Mouse (Mus musculus) heart, embryonic 11.5 days (tissue): Measurements from ENCODE around the gene Ceacam1. TPM values are rescaled to one million over a fixed set of nuclear protein-coding genes. Genes with fewer than 3 reads are reported as not detected.
"Not testable (repeated sequence)": the region's sequence is repeated elsewhere in the genome, so short reads cannot be mapped to it uniquely, and the experiment has no call there.

ENCODE experiments used
- ATAC-seq: fragments of 200-750 bp; cut with Nextera tagmentation; replicated peaks from 2 replicates; pipeline ENCODE4 v1.8.0; 2017; ENCODE audit warnings: moderate library complexity; ENCODE audit not compliant: insufficient number of reproducible peaks, low FRiP score, low TSS enrichment
- H3K27ac ChIP-seq: fragments of 300-500 bp; sonication (generic); 2 replicates; pipeline ENCODE4 v1.5.1; 2014; ENCODE audit warnings: mild to moderate bottlenecking, low read depth, low read length
- H3K27me3 ChIP-seq: fragments of 300-500 bp; sonication (generic); 2 replicates; pipeline ENCODE4 v1.6.1; 2014; ENCODE audit warnings: mild to moderate bottlenecking, low read length, mixed read lengths; ENCODE audit not compliant: control insufficient read depth, insufficient read depth
- H3K36me3 ChIP-seq: fragments of 300-500 bp; sonication (generic); 2 replicates; pipeline ENCODE4 v1.6.1; 2014; ENCODE audit warnings: mild to moderate bottlenecking, low read length, moderate library complexity, mixed read lengths; ENCODE audit not compliant: control insufficient read depth, insufficient read depth
- H3K4me1 ChIP-seq: fragments of 300-500 bp; sonication (generic); 2 replicates; pipeline ENCODE4 v1.6.1; 2014; ENCODE audit warnings: low read length; ENCODE audit not compliant: control insufficient read depth, insufficient read depth
- H3K4me2 ChIP-seq: fragments of 300-500 bp; sonication (generic); 2 replicates; pipeline ENCODE4 v1.6.1; 2014; ENCODE audit warnings: mild to moderate bottlenecking, moderate library complexity
- H3K4me3 ChIP-seq: fragments of 300-500 bp; sonication (generic); 2 replicates; pipeline ENCODE4 v1.5.1; 2014; ENCODE audit warnings: low read depth, low read length
- H3K9ac ChIP-seq: fragments of 300-500 bp; sonication (generic); 2 replicates; pipeline ENCODE4 v1.6.1; 2014; ENCODE audit warnings: mild to moderate bottlenecking, low read depth, low read length, moderate library complexity
- H3K9me3 ChIP-seq: fragments of 300-500 bp; sonication (generic); replicated peaks from 2 replicates; pipeline ENCODE4 v1.6.1; 2016; ENCODE audit warnings: low read length; ENCODE audit not compliant: control insufficient read depth
- WGBS: fragments of 180-500 bp; shearing (Covaris S2); extraction: QIAGEN DNeasy Blood & Tissue Kit; methylation state at CpG from one replicate; pipeline ENCODE4 v1.1.7; 2014; ENCODE audit not compliant: insufficient replicate concordance; 5-methylcytosine and 5-hydroxymethylcytosine counted together
- polyA plus RNA-seq: library from polyadenylated mRNA; unstranded; fragments of >200 nt; fragmentation: Nextera tagmentation; extraction: Ambion mirVana; gene quantifications from 2 replicates; pipeline ENCODE4 v1.2.1, GENCODE M21; 2014

Gene Ceacam1
- polyA plus RNA-seq, 1 experiment from 2014 or later = 1.9 TPM

DNA sequence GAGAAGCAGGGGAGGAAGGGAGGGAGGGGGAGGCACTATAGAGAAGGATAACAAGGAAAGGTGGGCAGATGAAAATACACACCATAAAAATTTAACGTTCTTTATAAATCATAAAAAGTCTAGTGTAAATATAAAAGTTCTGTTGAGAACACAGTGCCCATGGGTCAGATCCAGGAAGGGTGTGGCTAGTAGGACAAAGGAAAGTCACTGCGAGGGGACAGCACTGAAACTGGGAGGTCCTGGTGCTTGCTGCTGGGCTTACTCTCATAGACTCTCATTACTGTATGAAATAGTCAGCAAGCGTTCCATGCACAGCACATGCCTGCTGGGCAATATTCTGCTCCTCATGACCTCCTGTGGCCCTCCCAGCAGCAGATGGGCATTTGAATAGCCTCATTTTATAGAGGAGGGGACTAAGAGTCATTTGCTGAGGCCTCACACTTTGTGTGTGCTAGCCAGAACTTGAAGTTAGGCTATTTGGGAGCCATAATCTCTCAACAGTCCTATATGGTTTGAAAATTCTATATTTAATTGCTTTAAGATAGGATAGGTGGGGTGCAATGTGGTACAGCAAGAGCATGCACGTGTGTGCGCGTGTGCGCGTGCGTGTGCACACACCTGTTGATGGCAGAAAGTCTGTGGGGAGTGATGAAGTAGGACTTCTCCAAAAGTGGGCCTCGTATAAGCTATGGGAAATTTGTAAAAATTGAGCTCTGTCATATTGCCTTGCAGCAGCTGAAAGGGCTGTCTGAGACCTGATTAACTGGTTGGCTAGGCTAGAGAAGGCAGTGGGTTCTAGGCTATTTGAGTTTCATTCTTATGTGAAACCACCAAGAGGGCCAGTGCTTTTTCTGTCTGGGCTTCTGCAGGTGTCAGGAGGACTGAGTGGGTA is 42.5 kb downstream of the Ceacam1 start:
- Histone ChIP-seq H3K36me3 (no peaks in the 10 kb centered on the region), H3K4me1 (no peaks in the 10 kb centered on the region), H3K9ac (no peak overlapping the region), H3K27me3 (no peaks in the 10 kb centered on the region), H3K4me2 (no peak overlapping the region), H3K4me3 (no peak overlapping the region), H3K27ac (no peak overlapping the region), H3K9me3 (no peaks in the 10 kb centered on the region)
- 83% methylated on average over 10 of the region's 10 CpGs for WGBS
- ATAC-seq = no peak

DNA sequence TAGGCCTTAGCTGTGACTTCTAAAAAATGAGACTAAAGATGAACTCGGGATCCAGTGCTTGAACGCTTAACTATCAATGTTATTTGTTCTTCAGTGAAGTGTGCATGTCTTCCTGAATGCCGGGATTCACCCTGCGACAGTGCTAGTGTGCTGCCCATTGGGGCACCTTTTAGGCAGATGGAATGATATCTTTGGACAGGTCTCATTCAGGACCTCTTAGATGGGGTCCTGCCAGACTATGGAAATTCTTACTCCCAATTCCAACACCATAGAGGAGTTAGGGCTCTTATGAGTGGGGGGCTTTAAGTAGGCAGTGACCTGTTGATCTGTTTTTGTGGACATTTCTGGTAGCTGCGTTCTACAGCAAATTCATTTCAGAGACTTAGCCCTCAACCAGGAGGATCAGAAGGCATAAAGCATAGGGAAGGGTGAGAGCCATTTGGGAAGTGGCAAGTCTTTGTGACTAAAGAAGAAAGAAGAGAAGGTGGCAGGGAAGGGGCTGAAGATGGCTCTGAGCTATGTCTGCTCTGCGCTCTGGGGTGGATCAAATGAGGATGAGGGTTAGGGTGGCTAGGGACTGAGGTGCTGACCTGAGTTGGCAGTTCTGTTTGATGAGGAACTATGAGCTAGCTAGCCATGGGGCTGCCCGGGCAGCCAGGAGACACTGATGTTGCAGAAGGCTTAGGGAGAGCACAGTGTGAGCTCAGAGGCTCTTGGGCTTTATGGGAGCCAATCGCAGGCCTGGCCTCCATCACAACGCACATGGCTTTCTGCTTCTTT is 43.4 kb downstream of the Ceacam1 start:
- WGBS = 86% methylated on average over 9 of the region's 9 CpGs

DNA sequence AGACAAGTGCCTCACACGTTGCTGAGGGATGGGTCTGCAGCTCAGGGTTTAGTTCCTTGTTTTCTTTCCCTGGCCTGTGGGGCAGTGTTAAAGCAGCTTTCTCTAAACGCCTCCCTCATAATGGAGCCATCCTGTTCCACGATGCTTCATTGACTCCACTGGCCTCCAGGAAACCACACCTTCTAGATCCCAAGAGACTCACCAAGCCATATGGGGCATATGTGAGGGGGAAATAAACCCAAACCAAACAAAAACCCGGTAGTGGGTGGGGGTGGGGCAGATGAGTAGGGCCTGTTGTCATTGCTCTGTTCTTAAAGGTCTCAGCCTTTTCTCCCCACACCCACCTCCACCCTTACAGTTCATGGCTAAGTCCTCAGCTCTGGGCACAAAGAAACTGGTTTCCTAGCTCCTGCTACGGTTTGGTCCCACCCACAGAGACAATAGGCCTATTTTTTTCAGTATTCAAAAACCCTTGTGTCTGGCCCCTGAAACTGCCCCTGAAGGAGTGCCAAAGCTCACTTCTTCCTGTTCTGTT is 44.3 kb downstream of the Ceacam1 start:
- H3K36me3 ChIP-seq = no peaks in the 10 kb centered on the region
- H3K4me2 ChIP-seq = no peak overlapping the region
- no peak for ATAC-seq
- H3K27me3 ChIP-seq = no peaks in the 10 kb centered on the region
- H3K4me3 ChIP-seq = no peak overlapping the region
- no peaks in the 10 kb centered on the region for H3K4me1 ChIP-seq
- H3K27ac ChIP-seq = no peak overlapping the region
- H3K9me3 ChIP-seq = no peaks in the 10 kb centered on the region
- WGBS = 24% methylated on average over 5 of the region's 5 CpGs
- H3K9ac ChIP-seq = no peak overlapping the region

More for the DNA sequence above, 43.4 kb downstream of the Ceacam1 start:
- Histone ChIP-seq H3K27ac (no peak overlapping the region), H3K27me3 (no peaks in the 10 kb centered on the region), H3K36me3 (no peaks in the 10 kb centered on the region), H3K9me3 (no peaks in the 10 kb centered on the region), H3K4me1 (no peaks in the 10 kb centered on the region), H3K4me3 (no peak overlapping the region), H3K9ac (no peak overlapping the region), H3K4me2 (no peak overlapping the region)
- no peak for ATAC-seq

DNA sequence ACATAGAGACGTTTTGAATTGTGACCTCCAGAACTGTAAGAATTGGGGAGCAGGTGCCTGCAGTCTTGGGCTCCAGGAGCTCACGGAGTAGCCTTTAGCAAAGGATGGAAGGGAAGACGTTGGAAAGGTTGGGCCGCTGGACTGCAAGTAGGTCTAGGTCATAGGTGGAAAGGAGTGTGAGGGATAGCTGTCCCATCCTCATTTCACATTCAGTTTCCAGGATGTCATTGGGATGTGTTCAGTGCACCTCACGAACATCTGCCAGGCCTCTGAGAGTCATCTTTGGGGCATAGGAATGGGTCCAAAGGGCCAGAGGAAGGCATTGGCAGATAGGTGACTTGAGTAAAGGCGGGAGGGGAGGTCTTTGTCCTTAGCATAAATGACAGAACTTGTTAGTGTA is 45.0 kb downstream of the Ceacam1 start:
- H3K4me1 ChIP-seq = no peaks in the 10 kb centered on the region
- no peak for ATAC-seq
- WGBS = 77% methylated on average over 6 of the region's 6 CpGs
- no peak overlapping the region for H3K4me3 ChIP-seq
- no peak overlapping the region for H3K9ac ChIP-seq
- H3K27ac ChIP-seq = no peak overlapping the region
- no peaks in the 10 kb centered on the region for H3K9me3 ChIP-seq
- H3K4me2 ChIP-seq = no peak overlapping the region
- H3K27me3 ChIP-seq = no peaks in the 10 kb centered on the region
- H3K36me3 ChIP-seq = no peaks in the 10 kb centered on the region

DNA sequence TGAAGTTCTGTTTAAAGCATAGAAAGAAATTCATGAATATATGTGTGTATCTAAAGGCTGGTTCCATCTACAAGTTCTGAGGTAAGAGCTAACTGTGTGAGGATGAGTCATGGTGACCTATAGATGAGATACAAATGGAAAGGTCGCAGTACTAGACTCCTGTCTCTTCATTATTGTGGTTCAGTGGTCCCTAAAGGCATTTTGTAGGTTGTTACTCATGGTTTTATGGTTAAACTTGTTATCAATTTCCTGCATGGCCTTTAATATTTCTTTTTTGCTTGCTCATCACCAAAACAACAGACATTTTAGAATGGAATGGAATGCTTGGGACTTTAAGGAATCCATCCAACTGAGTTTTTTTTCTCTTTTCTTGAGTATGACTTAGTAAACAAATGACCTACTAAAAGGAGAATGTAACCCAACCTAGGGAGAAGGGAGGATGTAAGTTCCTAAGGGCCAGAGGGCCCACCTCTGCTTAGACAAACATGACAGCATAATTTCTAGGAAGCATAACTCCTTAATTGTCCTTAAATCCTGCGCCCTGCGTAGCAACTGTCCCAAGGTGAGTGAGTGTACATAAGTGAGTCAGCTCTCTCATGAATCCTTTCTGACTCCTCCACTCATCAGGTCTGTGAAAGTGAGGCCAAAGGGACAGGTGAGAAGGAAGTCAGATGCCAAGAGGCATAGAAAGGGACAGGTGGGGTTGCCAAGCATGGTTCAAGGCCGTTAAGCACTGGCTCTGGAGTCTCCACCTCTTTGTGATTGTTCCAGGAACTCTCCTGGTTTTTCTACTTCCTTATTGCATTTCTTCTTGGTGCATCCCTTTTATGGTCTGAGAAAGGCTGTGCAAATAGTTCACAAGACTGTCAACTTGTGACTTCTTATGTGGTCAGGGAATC is 47.3 kb downstream of the Ceacam1 start:
- no peak overlapping the region for H3K27ac ChIP-seq
- H3K9me3 ChIP-seq = no peaks in the 10 kb centered on the region
- no peaks in the 10 kb centered on the region for H3K4me1 ChIP-seq
- H3K27me3 ChIP-seq = no peaks in the 10 kb centered on the region
- no peak for ATAC-seq
- H3K9ac ChIP-seq = no peak overlapping the region
- H3K4me2 ChIP-seq = no peak overlapping the region
- H3K36me3 ChIP-seq = no peaks in the 10 kb centered on the region
- 71% methylated on average over 4 of the region's 4 CpGs for WGBS
- H3K4me3 ChIP-seq = no peak overlapping the region

DNA sequence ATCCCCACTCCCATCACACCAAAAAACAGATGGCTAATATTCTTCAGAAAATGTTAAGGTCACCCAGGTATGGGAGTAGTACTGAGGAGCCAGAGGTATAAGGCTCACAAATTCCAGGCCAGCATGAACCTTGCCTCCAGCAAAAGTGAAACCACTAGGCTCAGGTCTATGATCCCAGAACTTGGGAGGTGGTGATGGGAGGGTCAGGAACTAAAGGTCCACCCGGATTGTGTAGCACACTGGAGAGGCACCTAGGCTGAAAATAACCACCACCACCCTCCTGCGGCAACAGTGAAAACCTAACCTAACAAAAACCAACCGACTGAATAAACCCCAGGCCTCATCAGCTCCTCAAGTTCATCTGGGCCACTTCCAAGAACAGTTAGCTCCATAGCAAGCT is 49.1 kb downstream of the Ceacam1 start:
- H3K9ac ChIP-seq = no peak overlapping the region
- no peak overlapping the region for H3K4me2 ChIP-seq
- 84% methylated on average over 3 of the region's 3 CpGs for WGBS
- no peak for ATAC-seq
- no peak overlapping the region for H3K27ac ChIP-seq
- no peak overlapping the region for H3K4me3 ChIP-seq
- H3K27me3 ChIP-seq = peaks cover 3% of the 10 kb centered on the region; the same call in 1 of the 2 replicates
- H3K4me1 ChIP-seq = no peaks in the 10 kb centered on the region
- no peaks in the 10 kb centered on the region for H3K9me3 ChIP-seq
- H3K36me3 ChIP-seq = no peaks in the 10 kb centered on the region

DNA sequence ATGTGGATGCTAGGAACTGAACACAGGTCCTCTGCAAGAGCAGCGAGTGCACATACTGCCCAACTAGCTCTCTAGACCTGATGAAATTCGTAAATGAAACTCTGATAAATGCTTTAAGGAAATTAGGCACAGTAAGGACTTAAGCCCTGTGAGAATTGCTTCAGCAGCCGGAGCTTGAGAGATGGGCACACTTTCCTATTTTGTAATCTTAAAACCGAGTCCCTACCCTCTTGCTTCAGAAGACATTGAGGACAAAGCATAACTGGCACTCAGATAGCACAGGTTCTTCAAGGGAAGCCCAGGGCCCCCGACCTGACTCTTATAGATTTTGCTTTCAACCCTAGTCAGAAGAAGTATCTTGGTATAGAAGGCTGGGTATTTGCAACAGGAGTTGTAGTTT is 50.3 kb downstream of the Ceacam1 start:
- 73% methylated on average over 5 of the region's 5 CpGs for WGBS
- Histone ChIP-seq H3K9ac (no peak overlapping the region), H3K4me2 (no peak overlapping the region), H3K4me3 (no peak overlapping the region), H3K36me3 (no peaks in the 10 kb centered on the region), H3K9me3 (no peaks in the 10 kb centered on the region), H3K27me3 (peaks cover 15% of the 10 kb centered on the region), H3K4me1 (no peaks in the 10 kb centered on the region), H3K27ac (no peak overlapping the region)
- ATAC-seq = no peak

DNA sequence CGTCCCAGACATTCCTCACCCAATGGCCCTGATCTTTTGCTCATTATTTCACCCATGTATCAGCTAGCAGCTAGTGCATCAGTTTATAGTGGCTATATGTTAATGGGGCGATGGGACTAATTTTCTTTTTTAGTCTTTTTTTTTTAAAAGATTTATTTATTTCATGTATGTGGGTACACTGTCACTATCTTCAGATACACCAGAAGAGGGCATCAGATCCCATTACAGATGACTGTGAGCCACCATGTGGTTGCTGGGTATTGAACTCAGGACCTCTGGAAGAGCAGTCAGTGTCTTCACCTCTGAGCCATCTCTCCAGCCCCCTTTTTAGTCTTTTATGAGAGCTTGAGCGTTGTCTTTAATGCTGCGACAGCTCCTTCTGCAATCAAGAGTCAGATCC is 51.0 kb downstream of the Ceacam1 start:
- H3K4me2 ChIP-seq, ATAC-seq, H3K4me3 ChIP-seq, H3K36me3 ChIP-seq, H3K9me3 ChIP-seq, H3K4me1 ChIP-seq, H3K27ac ChIP-seq, H3K9ac ChIP-seq: not testable (repeated sequence)
- WGBS = 85% methylated on average over 4 of the region's 4 CpGs
- H3K27me3 ChIP-seq = peaks cover 22% of the 10 kb centered on the region
